Mouse (Mus musculus) liver, postnatal 0 days (tissue): ENCODE data around the gene Pacsin1.

Source experiments
- CTCF ChIP-seq: sonication (generic); IDR thresholded peaks from 2 replicates; pipeline ENCODE4 v1.5.1; 2016; ENCODE audit warnings: antibody characterized with exemption, low read depth
- EP300 ChIP-seq: IDR thresholded peaks from 2 replicates; pipeline ENCODE4 v1.6.1; 2016; ENCODE audit warnings: antibody characterized with exemption, low read depth, mild to moderate bottlenecking

DNA sequence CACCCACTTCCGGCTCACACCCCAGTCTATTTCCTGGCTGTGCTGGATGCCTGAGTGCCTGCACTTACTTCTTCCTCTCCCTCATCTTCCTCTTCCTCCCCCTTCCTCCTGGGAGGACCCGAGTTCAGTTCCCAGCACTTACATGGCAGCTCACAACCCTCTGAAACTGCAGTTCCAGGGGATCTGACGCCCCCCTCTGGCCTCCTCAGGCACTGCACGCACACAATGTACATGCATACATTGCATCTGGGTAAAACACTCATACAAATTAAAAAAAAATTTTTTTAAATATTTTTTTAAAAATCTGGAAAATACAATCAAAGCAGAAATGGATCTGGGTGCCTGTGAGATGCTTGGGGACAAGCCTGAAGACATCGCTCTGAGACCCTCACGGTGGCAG, 16.4 kb downstream of the Pacsin1 start:
- TF ChIP-seq CTCF (no peak), EP300 (no peak)
